Mouse (Mus musculus): ENCODE results near the gene Mettl17. TPM values are rescaled to one million over a fixed set of nuclear protein-coding genes. Genes with fewer than 3 reads are reported as not detected.
A peak's percentile ranks its signal among the peaks of the same experiment; 100 is the strongest.

Mettl17 gene
- total RNA-seq, 2 experiments from 2014 or later, result 3.1 to 4.2 TPM

DNA sequence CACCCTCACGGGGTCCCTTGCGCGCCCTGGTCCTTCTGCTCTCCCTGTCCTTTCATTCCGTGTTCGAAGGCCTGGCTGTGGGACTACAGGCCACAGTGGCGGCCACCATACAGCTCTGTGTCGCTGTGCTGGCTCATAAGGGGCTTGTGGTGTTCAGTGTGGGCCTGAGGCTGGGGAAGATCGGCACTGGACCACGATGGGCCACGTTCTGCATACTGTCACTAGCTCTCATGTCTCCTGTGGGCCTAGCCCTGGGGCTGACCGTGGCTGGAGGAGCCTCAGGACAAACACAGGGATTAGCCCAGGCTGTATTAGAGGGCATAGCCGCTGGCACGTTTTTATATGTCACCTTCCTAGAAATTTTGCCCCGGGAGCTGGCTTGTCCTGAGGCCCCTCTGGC is 10.4 kb downstream of the Mettl17 start:
- ATAC-seq (replicated peaks; ENCODE audit: low FRiP score, poor library complexity, severe bottlenecking), result no peak

DNA sequence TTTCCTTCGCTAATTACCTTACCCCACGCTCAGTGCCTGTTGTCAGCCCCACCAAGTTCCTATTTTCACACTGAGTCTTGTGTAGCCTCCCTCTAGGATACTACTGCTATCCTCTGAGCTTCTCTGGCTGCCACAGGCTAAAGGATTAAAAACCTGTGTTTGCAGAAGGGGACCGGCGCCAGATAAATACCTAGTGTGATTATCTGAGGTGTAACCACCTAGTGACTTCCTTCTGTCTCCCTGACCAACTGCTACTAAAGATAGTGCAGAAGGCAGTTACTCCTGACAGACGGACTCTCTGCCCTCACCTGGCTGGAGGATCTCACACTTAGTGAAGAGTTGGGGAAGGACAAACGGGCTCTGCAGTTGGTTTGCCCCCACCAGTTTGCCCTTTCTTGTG is 11.4 kb downstream of the Mettl17 start:
- ATAC-seq (replicated peaks; ENCODE audit: low FRiP score, poor library complexity, severe bottlenecking), result no peak

GRCm38 (mm10) chr14:51896539-51897170 is 12.0 kb downstream of the Mettl17 start:
- no peak for ATAC-seq (replicated peaks; ENCODE audit: low FRiP score, poor library complexity, severe bottlenecking)

DNA sequence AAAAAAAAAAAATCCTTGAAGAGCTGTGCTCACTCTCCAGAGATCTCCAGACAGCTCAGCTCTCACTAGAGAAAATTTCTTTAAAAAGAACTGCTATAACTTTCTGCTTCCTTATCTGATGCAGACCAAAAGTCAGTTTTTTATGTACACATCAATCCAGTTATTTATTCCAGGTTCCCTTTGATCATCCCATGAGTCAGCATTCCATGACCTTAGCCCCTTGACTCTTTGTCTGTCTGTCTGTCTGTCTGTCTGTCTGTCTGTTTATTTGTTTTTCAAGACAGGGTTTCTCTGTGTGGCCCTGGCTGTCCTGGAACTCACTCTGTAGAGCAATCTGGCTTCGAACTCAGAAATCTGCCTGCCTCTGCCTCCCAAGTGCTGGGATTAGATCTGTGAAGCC is 14.7 kb downstream of the Mettl17 start:
- no peak for ATAC-seq (replicated peaks; ENCODE audit: low FRiP score, poor library complexity, severe bottlenecking)

DNA sequence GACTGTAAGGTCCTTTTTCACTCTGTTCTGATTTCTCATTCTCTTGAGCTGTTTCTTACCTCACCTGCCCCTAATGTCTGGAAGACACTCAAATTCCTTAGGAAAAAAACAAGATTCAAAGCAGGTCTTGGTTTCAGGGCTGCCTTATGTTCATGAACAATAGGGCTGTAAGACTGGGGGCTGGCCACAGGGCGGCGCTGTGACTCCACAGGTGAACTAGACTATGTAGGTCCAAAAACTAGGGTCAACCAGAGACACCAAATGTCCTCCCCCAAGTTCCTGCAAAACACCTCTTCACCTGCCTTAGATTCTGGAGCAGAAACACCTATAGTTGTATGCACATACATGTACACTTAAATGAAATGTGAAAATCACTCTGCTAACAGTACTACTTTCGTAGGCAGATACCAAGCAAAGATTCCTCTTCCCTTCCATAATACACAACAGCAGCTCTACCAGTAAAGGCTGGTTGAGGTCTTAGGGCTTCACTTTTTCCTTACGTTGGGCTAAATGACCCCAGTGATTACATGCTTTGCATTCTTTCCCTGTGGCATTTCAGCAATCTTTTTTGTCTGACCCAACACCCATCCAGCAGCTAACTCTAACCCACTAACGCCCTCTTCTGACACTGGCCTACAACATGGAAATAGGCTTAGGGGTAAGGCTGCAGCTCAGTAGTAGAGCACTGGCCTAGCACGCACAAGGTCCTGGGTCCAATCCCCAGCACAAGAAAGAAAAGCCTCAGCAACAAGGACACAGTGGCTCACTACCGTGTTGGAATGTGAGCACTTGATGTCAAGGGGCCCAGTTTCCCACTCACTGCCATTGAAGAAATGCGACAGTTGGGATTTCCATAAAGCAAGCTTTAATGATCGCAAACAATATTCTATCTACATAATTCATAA is 18.4 kb downstream of the Mettl17 start:
- 0 out of 2 replicates have a peak, but pooled peaks have one; percentile 41 for ATAC-seq (replicated peaks; ENCODE audit: low FRiP score, poor library complexity, severe bottlenecking)

GRCm38 (mm10) chr14:51903782-51904181 is 19.1 kb downstream of the Mettl17 start:
- no peak for ATAC-seq (replicated peaks; ENCODE audit: low FRiP score, poor library complexity, severe bottlenecking)

GRCm38 (mm10) chr14:51904706-51905105 is 20.1 kb downstream of the Mettl17 start:
- no peak for ATAC-seq (replicated peaks; ENCODE audit: low FRiP score, poor library complexity, severe bottlenecking)

DNA sequence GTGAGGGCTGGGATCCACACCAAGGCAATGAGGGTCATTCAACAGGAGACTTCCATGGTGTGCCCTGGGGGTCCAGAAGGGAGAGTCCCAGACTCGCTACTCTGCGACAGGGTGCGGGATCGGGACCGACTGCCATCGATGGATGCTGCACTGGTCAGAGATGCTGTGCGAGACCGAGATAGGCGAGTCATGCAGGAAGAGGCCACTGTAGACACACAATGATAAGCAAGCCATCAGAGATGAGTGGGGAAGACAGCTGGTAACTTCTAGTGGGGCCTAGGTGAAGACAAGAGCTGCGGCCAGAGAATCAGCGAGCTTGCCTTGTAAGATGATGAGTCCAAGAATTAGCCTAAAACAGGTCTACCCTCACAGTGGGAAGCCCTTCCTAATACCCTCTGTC is 21.5 kb downstream of the Mettl17 start:
- peak; percentile 35 for ATAC-seq (replicated peaks; ENCODE audit: low FRiP score, poor library complexity, severe bottlenecking)

DNA sequence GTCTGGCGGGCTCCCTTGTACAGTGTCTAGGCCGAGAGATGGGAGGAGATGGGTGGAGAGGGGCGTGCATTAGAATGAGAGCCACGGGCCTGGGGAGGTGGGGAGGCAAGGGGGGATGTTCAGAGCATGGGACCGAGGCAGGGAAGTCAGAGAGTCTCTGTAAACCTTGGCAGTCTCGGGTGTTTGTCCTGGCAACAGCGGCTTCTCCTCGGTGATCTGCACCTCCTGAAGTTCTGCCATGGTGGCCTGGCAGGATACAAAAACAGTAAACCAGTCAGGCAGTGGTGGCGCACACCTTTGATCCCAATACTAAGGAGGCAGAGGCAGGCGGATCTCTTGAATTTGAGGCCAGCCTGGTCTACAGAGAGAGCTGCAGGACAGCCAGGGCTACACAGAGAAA is 26.7 kb downstream of the Mettl17 start:
- ATAC-seq (replicated peaks; ENCODE audit: low FRiP score, poor library complexity, severe bottlenecking), result no peak

DNA sequence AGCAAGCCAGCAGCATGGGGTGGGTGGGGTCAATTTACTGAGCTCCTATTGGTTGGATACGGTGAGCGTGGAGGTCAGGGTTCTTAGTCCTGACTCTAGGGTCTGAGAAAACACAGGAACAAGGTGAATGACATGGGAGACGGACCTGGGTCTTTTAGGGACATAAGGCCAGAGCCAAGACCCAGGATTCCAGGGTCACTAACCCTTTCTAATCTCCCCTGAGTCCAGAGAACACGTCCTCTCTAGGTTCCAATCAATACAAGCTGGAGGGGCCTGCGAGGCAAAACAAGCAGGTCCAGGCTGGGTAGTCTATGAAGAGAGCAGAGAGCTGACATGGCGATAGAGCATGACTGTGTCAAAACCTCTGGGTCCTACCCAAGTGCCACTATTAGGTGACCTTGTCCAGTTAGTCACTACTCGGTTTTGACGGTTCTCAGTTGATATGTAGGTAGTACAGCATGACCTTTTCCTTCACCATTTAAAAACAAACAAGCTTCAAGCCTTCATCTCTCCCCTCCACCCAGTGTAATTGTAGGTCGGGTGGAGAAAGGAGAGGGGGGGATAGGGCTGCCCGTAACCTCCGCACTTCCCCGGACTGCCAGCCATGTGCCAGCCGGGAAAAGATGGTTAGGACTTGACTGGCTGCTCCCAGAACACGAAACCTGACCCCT is 27.9 kb downstream of the Mettl17 start:
- no peak for ATAC-seq (replicated peaks; ENCODE audit: low FRiP score, poor library complexity, severe bottlenecking)

DNA sequence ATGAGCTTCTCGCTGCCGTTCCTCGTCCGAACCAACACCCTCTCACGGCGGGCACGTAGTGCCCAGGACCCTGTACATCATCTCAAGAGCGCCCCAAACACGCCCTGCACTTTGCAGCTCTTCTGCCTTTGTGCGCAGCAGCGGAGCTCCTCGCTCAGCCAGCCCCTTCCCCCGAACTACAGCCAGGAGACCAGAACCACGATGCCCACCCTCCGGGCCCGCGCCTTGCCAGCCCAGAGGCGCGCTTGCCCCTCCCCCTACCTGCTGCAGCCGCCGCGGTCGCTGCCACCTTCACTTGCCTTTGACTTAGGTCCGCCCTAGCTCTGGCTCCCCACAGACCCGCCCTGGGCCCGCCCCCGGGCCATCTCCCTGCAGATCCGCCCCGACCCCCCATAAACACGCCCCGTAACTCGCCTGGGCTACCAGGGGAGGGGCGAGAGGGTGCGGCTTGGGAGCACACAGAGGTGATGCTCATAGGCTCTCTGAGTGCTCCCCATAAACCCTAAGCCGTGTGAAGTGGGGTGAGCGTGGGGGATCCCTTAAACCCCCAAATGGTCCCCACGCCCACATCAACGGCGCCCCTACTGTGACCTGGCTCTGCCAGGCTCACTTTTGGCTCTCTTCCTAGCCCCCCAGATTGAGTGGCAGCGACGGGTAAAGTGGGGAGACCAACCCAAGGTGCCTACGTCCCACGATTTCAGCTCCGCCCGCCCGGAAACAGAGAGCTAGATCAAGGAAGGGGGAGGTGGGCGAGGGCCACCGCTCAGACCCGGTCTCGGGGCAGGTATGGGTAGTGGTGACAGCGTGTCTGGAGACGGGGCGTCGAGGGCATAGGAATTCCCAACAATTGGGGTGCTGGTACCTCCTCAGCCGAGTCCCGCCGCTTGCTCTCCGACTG is 28.7 kb downstream of the Mettl17 start:
- ATAC-seq (replicated peaks; ENCODE audit: low FRiP score, poor library complexity, severe bottlenecking), result peak; percentile 52

GRCm38 (mm10) chr14:51913960-51914762 is 29.5 kb downstream of the Mettl17 start, which contains the start of gene Ndrg2:
TSS of gene Ndrg2 (minus strand) at chr14:51914158.
- ATAC-seq (replicated peaks; ENCODE audit: low FRiP score, poor library complexity, severe bottlenecking), result no peak

GRCm38 (mm10) chr14:51915030-51915429 is 30.4 kb downstream of the Mettl17 start:
- no peak for ATAC-seq (replicated peaks; ENCODE audit: low FRiP score, poor library complexity, severe bottlenecking)

DNA sequence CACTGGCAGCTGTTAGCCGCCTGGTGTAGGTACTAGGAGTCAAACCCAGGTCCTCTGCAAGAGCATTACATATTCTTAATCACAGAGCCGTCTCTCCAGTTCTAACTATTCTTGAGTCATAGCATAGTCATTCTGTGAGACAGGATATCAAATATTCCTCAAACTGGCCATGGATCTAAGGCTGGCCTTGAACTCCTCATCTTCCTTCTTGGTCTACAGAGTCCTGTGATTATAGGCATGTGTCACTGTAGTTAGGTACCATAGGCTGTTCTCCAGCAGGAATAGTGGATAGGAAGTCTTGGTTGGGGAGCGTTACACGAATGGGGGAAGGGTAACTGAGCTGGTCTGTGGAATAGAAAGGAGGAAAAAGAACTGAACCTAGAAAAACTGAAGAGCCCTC is 31.9 kb downstream of the Mettl17 start:
- ATAC-seq (replicated peaks; ENCODE audit: low FRiP score, poor library complexity, severe bottlenecking), result no peak

DNA sequence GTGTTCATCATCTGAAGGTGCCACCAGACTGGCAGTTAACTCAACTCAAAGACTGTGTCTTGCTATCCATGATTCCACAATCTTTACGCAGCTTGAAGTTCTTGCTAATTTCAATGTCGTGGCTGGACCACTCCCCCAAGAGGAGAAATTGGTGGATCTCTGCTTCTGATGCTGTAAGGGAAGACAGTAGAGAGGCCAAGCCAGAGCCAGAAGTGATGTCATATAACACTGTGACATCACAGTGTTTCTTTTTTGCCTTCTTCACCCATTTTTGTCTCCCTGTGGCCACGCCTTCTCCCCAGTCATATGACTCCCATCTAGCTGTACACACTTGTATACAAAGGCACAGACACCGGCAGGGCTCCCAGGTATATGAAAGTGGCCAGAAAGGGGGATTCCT is 33.5 kb downstream of the Mettl17 start, which contains the start of gene Tppp2:
Tppp2 (plus strand) TSS at position 301 of the 400 bp plus-strand sequence.
- no peak for ATAC-seq (replicated peaks; ENCODE audit: low FRiP score, poor library complexity, severe bottlenecking)

DNA sequence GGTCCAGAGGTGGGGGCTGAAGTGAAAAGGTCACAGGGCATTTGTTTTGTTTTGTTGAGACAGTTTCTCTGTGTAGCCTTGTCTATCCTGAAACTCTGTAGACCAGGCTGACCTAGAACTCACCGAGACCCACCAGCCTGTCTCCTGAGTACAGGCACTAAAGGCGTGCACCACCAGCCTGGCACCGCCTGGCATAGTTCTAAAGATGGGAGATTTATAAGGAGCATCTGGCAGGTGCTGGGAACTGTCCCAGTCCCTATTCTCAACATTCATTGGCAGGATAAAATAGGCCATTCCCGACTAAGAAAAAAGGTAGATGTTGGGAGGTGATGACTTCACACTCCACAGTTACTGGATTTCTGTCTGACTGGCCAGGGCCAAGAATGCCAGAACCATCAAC is 34.3 kb downstream of the Mettl17 start:
- no peak for ATAC-seq (replicated peaks; ENCODE audit: low FRiP score, poor library complexity, severe bottlenecking)

DNA sequence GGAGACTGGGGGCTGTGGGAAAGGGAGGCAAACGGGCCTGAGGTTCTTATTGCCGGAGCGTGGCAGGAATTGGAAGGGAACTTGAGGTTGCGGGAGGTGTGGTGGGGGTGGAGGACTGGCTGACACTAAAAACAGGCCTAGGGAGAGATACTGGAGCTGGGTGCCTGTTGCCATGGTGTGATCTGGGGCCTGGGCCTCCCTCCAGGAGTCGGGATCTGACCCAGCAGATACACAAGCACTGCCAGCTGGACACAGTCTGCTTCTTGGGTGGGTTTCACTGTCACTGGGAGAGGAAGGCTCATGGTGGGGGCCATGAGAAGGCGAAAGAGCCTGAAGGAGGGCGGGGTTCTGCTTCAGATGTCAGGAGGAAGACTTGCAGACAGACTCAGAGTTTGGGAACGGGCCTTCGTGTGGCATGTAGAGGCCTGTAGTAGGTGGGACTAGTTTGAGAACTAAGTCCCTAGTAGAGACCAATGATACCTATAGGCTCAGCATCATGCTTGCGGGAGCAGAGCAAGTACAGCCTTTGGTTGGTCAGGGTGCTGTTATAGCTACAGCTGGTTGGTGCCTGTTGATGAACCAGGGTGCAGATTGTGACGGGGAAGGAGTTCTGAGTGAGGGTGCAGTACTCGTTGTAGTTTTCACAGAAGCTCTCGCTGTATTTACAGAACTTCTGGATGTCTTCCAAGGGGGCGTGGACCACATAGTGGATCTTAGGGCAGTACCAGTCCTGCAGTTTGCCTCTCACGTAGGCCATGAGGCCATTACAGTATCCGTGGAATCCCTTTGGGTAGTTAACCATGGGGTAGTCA is 37.3 kb downstream of the Mettl17 start:
- no peak for ATAC-seq (replicated peaks; ENCODE audit: low FRiP score, poor library complexity, severe bottlenecking)

GRCm38 (mm10) chr14:51922571-51922865 is 37.9 kb downstream of the Mettl17 start, which contains the start of gene Rnase13:
TSS of gene Rnase13 (minus strand) at chr14:51922773.
- no peak for ATAC-seq (replicated peaks; ENCODE audit: low FRiP score, poor library complexity, severe bottlenecking)
